Mouse (Mus musculus): ENCODE data around the gene Zfp40. TPM values are rescaled to one million over a fixed set of nuclear protein-coding genes. Genes with fewer than 3 reads are reported as not detected.

The Zfp40 gene
- total and polyA plus RNA-seq, 3 experiments, result 0.89 to 1.3 TPM; not detected in 1

DNA sequence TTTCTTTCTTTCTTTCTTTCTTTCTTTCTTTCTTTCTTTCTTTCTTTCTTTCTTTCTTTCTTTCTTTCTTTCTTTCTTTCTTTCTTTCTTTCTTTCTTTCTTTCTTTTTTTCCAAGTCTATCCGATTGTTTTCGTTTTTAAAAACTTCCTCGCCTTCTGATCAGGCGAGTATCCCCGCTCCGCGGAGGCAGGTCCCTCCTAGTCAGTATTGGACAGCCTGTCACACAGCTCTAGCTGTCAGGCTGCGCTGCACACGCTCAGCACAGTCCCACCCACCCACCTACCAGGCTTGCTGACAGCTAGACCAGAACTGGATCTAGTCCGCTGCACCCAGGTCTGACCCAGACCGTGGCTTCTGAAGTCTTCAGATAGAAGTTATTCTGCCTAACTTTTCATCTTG, 389 bp upstream of the Zfp40 start (continued):
- TF ChIP-seq NRF1 (IDR thresholded peaks at IDR 0.05; ENCODE audit: insufficient read depth, low read depth, low read length, poor library complexity, severe bottlenecking) (peak; percentile 59; the same call in 1 of the 2 replicates), CHD1 (IDR thresholded peaks at IDR 0.05; ENCODE audit: low read depth, low read length) (no peak), MAFK (IDR thresholded peaks at IDR 0.05; ENCODE audit: borderline replicate concordance, low read depth, low read length) (no peak), POLR2AphosphoS5 (IDR thresholded peaks at IDR 0.05; ENCODE audit: borderline replicate concordance, low read depth, low read length) (no peak), GABPA (IDR thresholded peaks at IDR 0.05; ENCODE audit: low read depth, low read length) (no peak), BHLHE40 (IDR thresholded peaks at IDR 0.05; ENCODE audit: borderline replicate concordance, low read depth, low read length) (no peak), SMC3 (IDR thresholded peaks at IDR 0.05; ENCODE audit: low read depth, low read length) (no peak), USF1 (IDR thresholded peaks at IDR 0.05; ENCODE audit: low read depth, low read length) (no peak), USF2 (IDR thresholded peaks at IDR 0.05; ENCODE audit: borderline replicate concordance in 1 of 2, insufficient read depth in 1 of 2, low read depth in 1 of 2, low read length in 2 of 2) (no peak), KAT2A (conservative IDR thresholded peaks at IDR 0.05; ENCODE audit: low read depth, low read length) (no peak)

DNA sequence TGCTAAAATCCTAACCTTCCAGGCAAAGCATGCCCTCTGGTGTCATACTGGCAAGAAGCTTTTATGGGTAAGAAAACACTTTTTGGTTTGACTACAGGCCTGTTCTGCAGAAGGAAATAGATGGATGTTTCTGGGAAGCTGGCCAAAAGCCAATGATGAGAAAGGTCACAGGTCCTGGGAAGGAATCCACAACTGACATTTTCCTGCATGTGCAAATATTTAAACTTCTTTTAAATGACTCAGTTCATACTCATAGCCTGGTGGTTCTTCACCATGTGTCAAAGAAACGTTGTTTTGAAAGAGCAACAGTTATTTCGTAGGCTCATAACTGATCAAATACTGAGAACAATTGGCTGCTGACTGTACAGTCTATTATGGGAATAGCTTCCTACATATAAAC, 5.4 kb downstream of the Zfp40 start:
- no peak overlapping the region for H3K27ac ChIP-seq (ENCODE audit: control insufficient read depth, low read depth, low read length)
- H3K79me2 ChIP-seq (ENCODE audit: control insufficient read depth, insufficient read depth, low read length, poor library complexity), result no peaks in the 10 kb centered on the region

More for the DNA sequence above, 5.4 kb downstream of the Zfp40 start:
- TF ChIP-seq MYC (IDR thresholded peaks at IDR 0.05; ENCODE audit: low read depth, low read length) (no peak), ELF1 (IDR thresholded peaks at IDR 0.05; ENCODE audit: low read depth, low read length) (no peak), GATA1 (IDR thresholded peaks at IDR 0.05; ENCODE audit: low read depth, low read length) (no peak), UBTF (IDR thresholded peaks at IDR 0.05; ENCODE audit: borderline replicate concordance, insufficient read depth, low read depth, low read length) (no peak), CHD2 (IDR thresholded peaks at IDR 0.05; ENCODE audit: low read length) (no peak), E2F4 (IDR thresholded peaks at IDR 0.05; ENCODE audit: borderline replicate concordance, low read depth, low read length) (no peak), POLR2A (IDR thresholded peaks at IDR 0.05; ENCODE audit: control insufficient read depth in 1 of 2, insufficient read depth in 1 of 2, low read depth in 1 of 2, low read length in 2 of 2, poor library complexity in 1 of 2) (no peak), POLR2AphosphoS5 (IDR thresholded peaks at IDR 0.05; ENCODE audit: borderline replicate concordance, low read depth, low read length) (no peak), TBP (IDR thresholded peaks at IDR 0.05; ENCODE audit: low read depth, low read length) (no peak), ZKSCAN1 (IDR thresholded peaks at IDR 0.05; ENCODE audit: low read depth, low read length) (no peak), MAX (IDR thresholded peaks at IDR 0.05; ENCODE audit: low read length) (no peak), RAD21 (IDR thresholded peaks at IDR 0.05; ENCODE audit: low read depth, low read length) (no peak), EP300 (IDR thresholded peaks at IDR 0.05; ENCODE audit: low read depth in 1 of 2, low read length in 2 of 2) (no peak), USF2 (IDR thresholded peaks at IDR 0.05; ENCODE audit: borderline replicate concordance in 1 of 2, insufficient read depth in 1 of 2, low read depth in 1 of 2, low read length in 2 of 2) (no peak), MXI1 (IDR thresholded peaks at IDR 0.05; ENCODE audit: low read depth, low read length) (no peak), KAT2A (conservative IDR thresholded peaks at IDR 0.05; ENCODE audit: low read depth, low read length) (no peak), TCF12 (IDR thresholded peaks at IDR 0.05; ENCODE audit: low read depth, low read length) (no peak), NELFE (IDR thresholded peaks at IDR 0.05; ENCODE audit: low read depth, low read length) (no peak), BHLHE40 (IDR thresholded peaks at IDR 0.05; ENCODE audit: borderline replicate concordance, low read depth, low read length) (no peak), ZMIZ1 (IDR thresholded peaks at IDR 0.05; ENCODE audit: low read depth, low read length) (no peak)
- DNase-seq (ENCODE audit: low read depth, low spot score), result no peak
- no peaks in the 10 kb centered on the region for H3K27me3 ChIP-seq (ENCODE audit: control insufficient read depth in 1 of 2, insufficient read depth in 2 of 2, low read length in 2 of 2)
- no peaks in the 10 kb centered on the region for H3K36me3 ChIP-seq (ENCODE audit: control insufficient read depth in 1 of 2, insufficient read depth in 2 of 2, low read length in 2 of 2)
- no peak overlapping the region for H3K9ac ChIP-seq (ENCODE audit: control insufficient read depth, low read depth, low read length, poor library complexity, severe bottlenecking)
- H3K9me3 ChIP-seq (replicated peaks; ENCODE audit: insufficient read depth, low read length), result no peaks in the 10 kb centered on the region
- H3K4me3 ChIP-seq (ENCODE audit: control insufficient read depth in 1 of 2, insufficient read depth in 1 of 2, low read depth in 2 of 2, low read length in 2 of 2), result no peak overlapping the region
- H3K4me1 ChIP-seq (ENCODE audit: control insufficient read depth in 1 of 2, insufficient read depth in 2 of 2, low read length in 2 of 2), result no peaks in the 10 kb centered on the region
